Mouse (Mus musculus): ENCODE results near the gene Hydin.
"Not testable (repeated sequence)": the region's sequence is repeated elsewhere in the genome, so short reads cannot be mapped to it uniquely, and the experiment has no call there.

The Hydin gene

GRCm38 (mm10) chr8:110340090-110340703, 73.4 kb downstream of the Hydin start:
- no peak for DNase-seq

GRCm38 (mm10) chr8:110345697-110346394, 79.1 kb downstream of the Hydin start:
- no peak for DNase-seq

GRCm38 (mm10) chr8:110346915-110347314, 80.1 kb downstream of the Hydin start:
- no peak for DNase-seq

GRCm38 (mm10) chr8:110350725-110351124, 83.9 kb downstream of the Hydin start:
- no peak for DNase-seq

- DNase-seq, result no peak
Measured at GRCm38 (mm10) chr8:110351909-110352308, 85.1 kb downstream of the Hydin start.

- DNase-seq, result no peak
Measured at GRCm38 (mm10) chr8:110362975-110363374, 96.2 kb downstream of the Hydin start.

GRCm38 (mm10) chr8:110372836-110373235, 106.1 kb downstream of the Hydin start:
- DNase-seq, result no peak

GRCm38 (mm10) chr8:110373695-110374094, 106.9 kb downstream of the Hydin start:
- DNase-seq, result no peak

GRCm38 (mm10) chr8:110382751-110383150, 116.0 kb downstream of the Hydin start:
- no peak for DNase-seq

GRCm38 (mm10) chr8:110384632-110385031, 117.9 kb downstream of the Hydin start:
- DNase-seq, result not testable (repeated sequence)

- no peak for DNase-seq
Measured at GRCm38 (mm10) chr8:110395656-110396055, 128.9 kb downstream of the Hydin start.

- no peak for DNase-seq
Measured at GRCm38 (mm10) chr8:110400536-110400935, 133.8 kb downstream of the Hydin start.

GRCm38 (mm10) chr8:110402311-110402710, 135.5 kb downstream of the Hydin start:
- DNase-seq, result no peak

GRCm38 (mm10) chr8:110404516-110404915, 137.7 kb downstream of the Hydin start:
- DNase-seq, result no peak

- no peak for DNase-seq
Measured at GRCm38 (mm10) chr8:110415121-110415520, 148.3 kb downstream of the Hydin start.

GRCm38 (mm10) chr8:110416931-110417330, 150.2 kb downstream of the Hydin start:
- no peak for DNase-seq

- no peak for DNase-seq
Measured at GRCm38 (mm10) chr8:110417801-110418200, 151.0 kb downstream of the Hydin start.

GRCm38 (mm10) chr8:110419711-110420110, 152.9 kb downstream of the Hydin start:
- no peak for DNase-seq

GRCm38 (mm10) chr8:110420221-110420620, 153.4 kb downstream of the Hydin start:
- no peak for DNase-seq

GRCm38 (mm10) chr8:110424146-110424545, 157.4 kb downstream of the Hydin start:
- no peak for DNase-seq

- DNase-seq, result no peak
Measured at GRCm38 (mm10) chr8:110431340-110431739, 164.6 kb downstream of the Hydin start.

GRCm38 (mm10) chr8:110440528-110440927, 173.8 kb downstream of the Hydin start:
- no peak for DNase-seq

- DNase-seq, result no peak
Measured at GRCm38 (mm10) chr8:110444276-110444675, 177.5 kb downstream of the Hydin start.

- DNase-seq, result no peak
Measured at GRCm38 (mm10) chr8:110450463-110450862, 183.7 kb downstream of the Hydin start.

- DNase-seq, result no peak
Measured at GRCm38 (mm10) chr8:110454466-110454865, 187.7 kb downstream of the Hydin start.

Data from thymus, postnatal 36 days (tissue).